10 mouse cellular contexts compared by ENCODE assay signal in genomic region chr2:7063574-7064192, GRCm38 (mm10).
DNase-seq lines count a peak whose midpoint lies in the region; ATAC-seq and TF ChIP-seq lines count a peak whose summit lies in the region.
"Had no signal": no experiment of that assay in that cellular context is flagged by ENCODE, and none has a peak within 500 bp of the region (broad histone marks: within the 10 kb centered on the region; RNA-seq: fewer than 3 reads in every experiment).

No protein-coding gene starts in this region.

- H3K27ac ChIP-seq in kidney, postnatal 0 days, result no peak overlapping the region
- H3K27ac ChIP-seq in embryonic facial prominence, embryonic 11.5 days (replicated peaks; ENCODE audit: low read depth, low read length), result no peak overlapping the region
- peak overlapping the region; percentile 72 for H3K27ac ChIP-seq in forebrain, postnatal 0 days (ENCODE audit: low read depth, low read length)
- H3K27ac ChIP-seq in midbrain, embryonic 13.5 days, result no peak overlapping the region

- no peaks in the 10 kb centered on the region for H3K4me1 ChIP-seq in kidney, postnatal 0 days (replicated peaks; ENCODE audit: insufficient read depth, low read length)
- H3K4me1 ChIP-seq in embryonic facial prominence, embryonic 11.5 days (ENCODE audit: control insufficient read depth, insufficient read depth, low read length), result no peaks in the 10 kb centered on the region
- H3K4me1 ChIP-seq in forebrain, postnatal 0 days (ENCODE audit: insufficient read depth), result peaks cover 10% of the 10 kb centered on the region
- H3K4me1 ChIP-seq in midbrain, embryonic 13.5 days (replicated peaks), result peaks cover 11% of the 10 kb centered on the region

- H3K36me3 ChIP-seq in kidney, postnatal 0 days (ENCODE audit: insufficient read depth, low read length), result no peaks in the 10 kb centered on the region
- H3K36me3 ChIP-seq in embryonic facial prominence, embryonic 11.5 days (replicated peaks; ENCODE audit: control insufficient read depth, insufficient read depth, low read depth, low read length), result no peaks in the 10 kb centered on the region
- no peaks in the 10 kb centered on the region for H3K36me3 ChIP-seq in forebrain, postnatal 0 days (ENCODE audit: insufficient read depth)
- H3K36me3 ChIP-seq in midbrain, embryonic 13.5 days, result no peaks in the 10 kb centered on the region

- no peak for TF ChIP-seq CTCF in kidney, postnatal 0 days (IDR thresholded peaks at IDR 0.05; ENCODE audit: low read depth)
- no peak for TF ChIP-seq CTCF in forebrain, postnatal 0 days (IDR thresholded peaks at IDR 0.05; ENCODE audit: low read depth)

- no peak for ATAC-seq in kidney, postnatal 0 days (replicated peaks; ENCODE audit: low FRiP score, low read depth)
- 0 out of 2 replicates have a peak, but pooled peaks have one; percentile 9 for ATAC-seq in embryonic facial prominence, embryonic 11.5 days (replicated peaks; ENCODE audit: insufficient number of reproducible peaks, low FRiP score, low TSS enrichment, low read depth)
- ATAC-seq in forebrain, postnatal 0 days, result peak; percentile 52
- no peak for ATAC-seq in midbrain, embryonic 13.5 days
- no peak for ATAC-seq in granulocyte monocyte progenitor cell, adult 5-6 weeks (replicated peaks; ENCODE audit: poor library complexity, severe bottlenecking)
- ATAC-seq: Patski had no signal

- peak; percentile 34 for DNase-seq in kidney, postnatal 0 days (ENCODE audit: low spot score)
- DNase-seq in kidney, postnatal 25 days, result no peak
- DNase-seq in embryonic facial prominence, embryonic 11.5 days (ENCODE audit: low spot score), result no peak
- no peak for DNase-seq in forebrain, postnatal 0 days
- no peak for DNase-seq in ovary, adult 18-20 months (ENCODE audit: low spot score)
- no peak for DNase-seq in thymus, postnatal 36 days

- peak overlapping the region; percentile 6; the same call in 1 of the 2 replicates for H3K4me2 ChIP-seq in kidney, postnatal 0 days (ENCODE audit: low read length)
- H3K4me2 ChIP-seq in embryonic facial prominence, embryonic 11.5 days (ENCODE audit: low read depth, low read length), result no peak overlapping the region
- peak overlapping the region; percentile 23; the same call in 1 of the 2 replicates for H3K4me2 ChIP-seq in forebrain, postnatal 0 days (ENCODE audit: low read depth)
- peak overlapping the region; percentile 32 for H3K4me2 ChIP-seq in midbrain, embryonic 13.5 days (replicated peaks)

- WGBS in kidney, postnatal 0 days, result 41% methylated on average over 12 of the region's 12 CpGs
- 27% methylated on average over 12 of the region's 12 CpGs for WGBS in embryonic facial prominence, embryonic 11.5 days
- WGBS in forebrain, postnatal 0 days, result 14% methylated on average over 12 of the region's 12 CpGs
- 20% methylated on average over 12 of the region's 12 CpGs for WGBS in midbrain, embryonic 13.5 days

- H3K9me3 ChIP-seq in kidney, postnatal 0 days (replicated peaks; ENCODE audit: low read length), result no peaks in the 10 kb centered on the region
- H3K9me3 ChIP-seq in embryonic facial prominence, embryonic 11.5 days (replicated peaks; ENCODE audit: control insufficient read depth, low read length), result no peaks in the 10 kb centered on the region
- H3K9me3 ChIP-seq in forebrain, postnatal 0 days (ENCODE audit: low read length), result no peaks in the 10 kb centered on the region
- no peaks in the 10 kb centered on the region for H3K9me3 ChIP-seq in midbrain, embryonic 13.5 days

- H3K27me3 ChIP-seq in kidney, postnatal 0 days (ENCODE audit: insufficient read depth, low read length), result no peaks in the 10 kb centered on the region
- no peaks in the 10 kb centered on the region for H3K27me3 ChIP-seq in embryonic facial prominence, embryonic 11.5 days (ENCODE audit: control insufficient read depth, insufficient read depth, low read length)
- no peaks in the 10 kb centered on the region for H3K27me3 ChIP-seq in forebrain, postnatal 0 days (ENCODE audit: insufficient read depth, low read length)
- no peaks in the 10 kb centered on the region for H3K27me3 ChIP-seq in midbrain, embryonic 13.5 days
- H3K27me3 ChIP-seq: Patski had no signal

- no peak overlapping the region for H3K4me3 ChIP-seq in kidney, postnatal 0 days (replicated peaks; ENCODE audit: low read depth, low read length)
- no peak overlapping the region for H3K4me3 ChIP-seq in embryonic facial prominence, embryonic 11.5 days (ENCODE audit: low read depth, low read length)
- H3K4me3 ChIP-seq in forebrain, postnatal 0 days (ENCODE audit: low read depth, low read length), result no peak overlapping the region
- H3K4me3 ChIP-seq in midbrain, embryonic 13.5 days (replicated peaks), result no peak overlapping the region
- H3K4me3 ChIP-seq: myocyte had no signal

- H3K9ac ChIP-seq in kidney, postnatal 0 days (ENCODE audit: low read depth, low read length), result no peak overlapping the region
- H3K9ac ChIP-seq in embryonic facial prominence, embryonic 11.5 days (replicated peaks; ENCODE audit: low read length), result no peak overlapping the region
- H3K9ac ChIP-seq in forebrain, postnatal 0 days, result no peak overlapping the region
- no peak overlapping the region; the same call in 1 of the 2 replicates for H3K9ac ChIP-seq in midbrain, embryonic 13.5 days (replicated peaks)

Comparison
In these comparisons a context has a peak if more than half of its experiments do, and no peak if none do; other contexts are left out.
1. ATAC-seq: peak in embryonic facial prominence, embryonic 11.5 days (single experiment) and forebrain, postnatal 0 days (single experiment); none in kidney, postnatal 0 days (single experiment), midbrain, embryonic 13.5 days (single experiment) and granulocyte monocyte progenitor cell, adult 5-6 weeks (single experiment).